Mouse (Mus musculus) forebrain, embryonic 15.5 days (tissue): ENCODE results near the gene Prkci. TPM values are rescaled to one million over a fixed set of nuclear protein-coding genes. Genes with fewer than 3 reads are reported as not detected.
A peak's percentile ranks its signal among the peaks of the same experiment; 100 is the strongest.

ENCODE experiments used
- ATAC-seq: fragments of 200-750 bp; cut with Nextera tagmentation; replicated peaks from 2 replicates; pipeline ENCODE4 v1.8.0; 2017; ENCODE audit warnings: mild to moderate bottlenecking, moderate TSS enrichment, moderate library complexity
- H3K27ac ChIP-seq: fragments of 300-500 bp; sonication (generic); replicated peaks from 2 replicates; pipeline ENCODE4 v1.5.1; 2015; ENCODE audit warnings: mild to moderate bottlenecking, inconsistent platforms
- H3K27me3 ChIP-seq: fragments of 300-500 bp; sonication (generic); 2 replicates; pipeline ENCODE4 v1.6.1; 2015; ENCODE audit warnings: inconsistent platforms
- H3K36me3 ChIP-seq: fragments of 300-500 bp; sonication (generic); 2 replicates; pipeline ENCODE4 v1.6.1; 2015; ENCODE audit warnings: mild to moderate bottlenecking, inconsistent platforms
- H3K4me1 ChIP-seq: fragments of 300-500 bp; sonication (generic); 2 replicates; pipeline ENCODE4 v1.6.1; 2015; ENCODE audit warnings: inconsistent platforms
- H3K4me2 ChIP-seq: fragments of 300-500 bp; sonication (generic); replicated peaks from 2 replicates; pipeline ENCODE4 v1.6.1; 2015; ENCODE audit warnings: mild to moderate bottlenecking, inconsistent platforms
- H3K4me3 ChIP-seq: fragments of 300-500 bp; sonication (generic); 2 replicates; pipeline ENCODE4 v1.5.1; 2015; ENCODE audit warnings: mild to moderate bottlenecking, inconsistent platforms
- H3K9ac ChIP-seq: fragments of 300-500 bp; sonication (generic); replicated peaks from 2 replicates; pipeline ENCODE4 v1.6.1; 2015; ENCODE audit warnings: mild to moderate bottlenecking, inconsistent platforms
- H3K9me3 ChIP-seq: fragments of 300-500 bp; sonication (generic); 2 replicates; pipeline ENCODE4 v1.6.1; 2016; ENCODE audit warnings: inconsistent platforms
- WGBS: fragments of 180-500 bp; shearing (Covaris S2); methylation state at CpG from one replicate; pipeline ENCODE4 v1.1.7; 2015; ENCODE audit warnings: mixed read lengths; 5-methylcytosine and 5-hydroxymethylcytosine counted together
- microRNA-seq: library from miRNA; unstranded; fragments of <30 nt; microRNA quantifications from one replicate; pipeline ENCODE4, GENCODE M21; 2016
- polyA plus RNA-seq: library from polyadenylated mRNA; unstranded; fragments of >200 nt; fragmentation: Nextera tagmentation; extraction: Ambion mirVana; gene quantifications from 2 replicates; pipeline ENCODE4 v1.2.1, GENCODE M21; 2015

Prkci gene
- polyA plus RNA-seq, 1 experiment from 2014 or later, result 25.7 TPM

DNA sequence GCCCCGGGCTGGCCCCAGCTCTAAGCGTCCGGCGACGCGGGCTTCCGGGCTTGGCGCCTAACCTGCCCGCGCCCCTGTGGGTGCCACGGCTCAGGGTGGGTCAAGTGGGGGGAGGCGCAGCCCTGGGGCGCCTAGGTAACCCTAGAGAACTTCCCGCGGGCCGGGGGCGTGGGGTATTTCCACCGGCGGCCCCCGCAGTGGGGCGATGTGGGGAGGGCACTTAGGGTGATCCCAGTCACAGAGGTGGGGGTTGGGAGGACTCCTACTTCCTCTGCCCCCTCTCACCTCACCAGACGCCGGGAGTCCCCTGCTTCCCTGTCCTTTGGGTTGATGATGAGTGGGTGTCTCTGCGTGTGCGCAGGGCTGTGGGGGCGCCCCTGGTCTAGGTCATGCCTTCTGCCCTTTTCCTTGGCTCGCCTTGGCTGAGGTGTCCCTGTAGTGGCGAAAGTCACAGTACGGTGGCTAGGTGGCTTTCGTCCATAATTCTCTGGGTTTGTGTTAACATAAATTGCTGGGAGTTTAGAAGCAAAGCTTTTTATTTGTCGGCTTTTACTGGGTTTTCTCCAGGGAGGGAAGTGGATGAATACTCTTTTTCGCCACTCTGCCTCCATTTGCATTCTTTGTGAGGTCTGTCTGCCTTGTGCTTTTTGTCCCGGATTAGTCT is 100.1 kb downstream of the Prkci start:
- Histone ChIP-seq H3K4me1 (peaks cover 50% of the 10 kb centered on the region), H3K4me2 (peak overlapping the region; percentile 81), H3K27me3 (no peaks in the 10 kb centered on the region), H3K36me3 (no peaks in the 10 kb centered on the region), H3K9ac (peak overlapping the region; percentile 92), H3K9me3 (no peaks in the 10 kb centered on the region), H3K4me3 (peak overlapping the region; percentile 96), H3K27ac (peak overlapping the region; percentile 99)
- WGBS, result under 1% methylated on average over 32 of the region's 33 CpGs
- peak; percentile 1; the same call in 1 of the 2 replicates for ATAC-seq

DNA sequence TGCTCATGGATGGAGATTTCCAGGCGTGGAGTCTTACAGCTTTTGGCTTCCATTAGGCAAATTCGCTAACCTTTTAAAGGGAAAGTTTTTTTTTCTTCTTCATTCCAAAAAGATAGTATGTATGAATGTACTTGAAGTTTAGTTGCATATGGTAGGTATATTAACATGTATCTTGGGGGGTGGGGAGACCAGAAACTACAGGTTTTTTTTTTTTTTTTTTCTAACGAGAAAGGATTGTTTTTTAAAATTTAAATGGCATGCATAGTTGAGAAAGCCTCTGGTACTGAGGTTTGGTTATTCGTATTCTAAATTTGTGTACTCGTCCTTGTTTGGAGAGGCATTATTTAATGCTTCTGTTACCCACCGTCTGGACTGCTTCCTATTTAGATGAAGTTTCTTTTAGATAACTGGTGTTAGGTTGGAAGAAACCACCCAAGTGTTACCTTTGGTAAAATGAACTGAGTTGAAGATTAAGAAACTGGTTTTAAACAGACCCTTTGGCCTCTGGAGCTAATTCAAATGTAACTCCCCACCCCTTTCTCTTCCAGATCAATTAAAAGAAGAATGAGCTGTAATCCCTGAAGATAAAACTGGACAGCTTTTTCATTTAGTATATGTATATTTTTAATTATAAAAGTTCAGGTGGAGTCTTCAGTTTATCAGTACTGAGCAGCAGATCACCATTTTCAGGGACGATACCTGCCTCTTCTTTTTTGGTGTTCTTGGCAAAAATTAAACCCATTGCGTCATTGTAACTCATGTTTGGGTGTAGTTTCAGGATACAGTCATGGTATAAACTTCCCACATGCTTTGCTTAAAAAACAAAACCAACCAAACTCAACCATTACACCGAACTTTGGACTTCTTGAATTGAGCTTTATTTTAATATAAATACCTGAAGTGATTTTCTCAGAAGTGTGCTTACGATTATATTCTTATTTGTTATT is 100.9 kb downstream of the Prkci start:
- Histone ChIP-seq H3K27me3 (no peaks in the 10 kb centered on the region), H3K9ac (peak overlapping the region; percentile 92), H3K4me2 (peak overlapping the region; percentile 81), H3K27ac (peak overlapping the region; percentile 99), H3K4me1 (peaks cover 56% of the 10 kb centered on the region), H3K4me3 (peak overlapping the region; percentile 96), H3K9me3 (no peaks in the 10 kb centered on the region), H3K36me3 (no peaks in the 10 kb centered on the region)
- ATAC-seq, result no peak
- WGBS, result 38% methylated on average over 10 of the region's 10 CpGs

DNA sequence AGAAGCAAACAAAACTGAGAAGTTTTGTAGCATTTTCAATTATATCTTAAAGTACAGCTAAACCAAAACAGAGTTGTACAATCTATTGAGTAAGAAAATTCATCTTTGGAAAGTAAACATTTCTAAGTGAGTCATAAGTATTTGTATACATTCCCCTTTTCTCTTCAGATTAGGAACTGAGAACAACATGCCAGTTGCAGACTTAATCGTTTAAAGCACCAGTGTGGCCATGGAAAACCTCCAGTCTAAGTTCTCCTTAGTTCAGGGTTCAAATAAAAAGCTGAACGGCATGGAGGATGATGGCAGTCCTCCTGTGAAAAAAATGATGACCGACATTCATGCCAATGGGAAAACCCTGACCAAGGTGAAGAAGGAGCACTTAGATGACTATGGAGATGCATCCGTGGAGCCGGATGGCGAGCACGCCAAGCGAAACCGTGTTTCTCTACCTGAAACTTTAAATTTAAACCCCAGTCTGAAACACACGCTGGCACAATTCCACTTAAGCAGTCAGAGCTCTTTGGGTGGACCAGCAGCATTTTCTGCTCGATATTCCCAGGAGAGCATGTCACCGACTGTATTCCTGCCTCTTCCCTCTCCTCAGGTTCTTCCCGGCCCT is 101.7 kb downstream of the Prkci start:
- 83% methylated on average over 13 of the region's 13 CpGs for WGBS
- Histone ChIP-seq H3K36me3 (no peaks in the 10 kb centered on the region), H3K4me3 (no peak overlapping the region)

DNA sequence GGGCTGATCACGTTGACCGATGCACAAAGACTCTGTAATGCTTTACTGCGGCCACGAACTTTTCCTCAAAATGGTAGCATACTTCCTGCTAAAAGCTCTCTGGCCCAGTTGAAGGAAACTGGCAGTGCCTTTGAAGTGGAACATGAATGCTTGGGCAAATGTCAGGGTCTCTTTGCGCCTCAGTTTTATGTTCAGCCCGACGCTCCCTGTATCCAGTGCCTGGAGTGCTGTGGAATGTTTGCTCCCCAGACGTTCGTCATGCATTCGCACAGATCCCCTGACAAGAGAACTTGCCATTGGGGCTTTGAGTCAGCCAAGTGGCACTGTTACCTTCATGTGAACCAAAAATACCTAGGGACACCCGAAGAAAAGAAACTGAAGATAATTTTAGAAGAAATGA is 102.4 kb downstream of the Prkci start:
- H3K4me1 ChIP-seq, result peaks cover 58% of the 10 kb centered on the region
- H3K36me3 ChIP-seq, result no peaks in the 10 kb centered on the region
- no peaks in the 10 kb centered on the region for H3K9me3 ChIP-seq
- H3K27me3 ChIP-seq, result no peaks in the 10 kb centered on the region
- peak overlapping the region; percentile 13 for H3K4me2 ChIP-seq
- H3K27ac ChIP-seq, result no peak overlapping the region
- no peak overlapping the region for H3K4me3 ChIP-seq
- 82% methylated on average over 11 of the region's 11 CpGs for WGBS
- no peak overlapping the region for H3K9ac ChIP-seq
- ATAC-seq, result no peak

More for the DNA sequence above, 101.7 kb downstream of the Prkci start:
- H3K4me1 ChIP-seq, result peaks cover 63% of the 10 kb centered on the region
- ATAC-seq, result no peak
- H3K9me3 ChIP-seq, result no peaks in the 10 kb centered on the region
- H3K27ac ChIP-seq, result no peak overlapping the region
- H3K27me3 ChIP-seq, result no peaks in the 10 kb centered on the region
- H3K9ac ChIP-seq, result no peak overlapping the region
- no peak overlapping the region for H3K4me2 ChIP-seq

DNA sequence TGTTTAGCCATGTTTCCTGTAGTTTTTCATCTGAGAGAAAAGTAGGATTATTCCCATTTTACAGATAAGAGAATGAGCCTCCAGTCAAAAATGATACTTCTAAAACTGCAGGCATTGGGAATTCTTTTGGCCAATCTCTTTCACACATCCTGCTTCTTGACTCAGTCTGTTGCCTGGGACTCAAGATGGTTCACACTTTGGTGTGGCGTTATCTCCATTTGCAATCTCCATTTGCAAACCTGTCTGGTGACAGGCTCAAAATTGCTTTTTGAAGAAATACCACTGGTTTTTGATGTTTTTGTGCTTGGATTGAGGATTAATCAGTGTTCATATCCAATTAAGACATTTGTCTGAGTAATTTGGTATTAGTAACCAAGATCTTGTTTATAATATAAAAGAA is 103.0 kb downstream of the Prkci start:
- no peaks in the 10 kb centered on the region for H3K9me3 ChIP-seq
- no peaks in the 10 kb centered on the region for H3K27me3 ChIP-seq
- H3K4me1 ChIP-seq, result peaks cover 53% of the 10 kb centered on the region
- no peak overlapping the region for H3K9ac ChIP-seq
- no peaks in the 10 kb centered on the region for H3K36me3 ChIP-seq
- H3K4me3 ChIP-seq, result no peak overlapping the region
- no peak overlapping the region; the same call in 1 of the 2 replicates for H3K4me2 ChIP-seq
- 73% methylated on average over 1 of the region's 1 CpGs for WGBS
- no peak for ATAC-seq
- H3K27ac ChIP-seq, result no peak overlapping the region

DNA sequence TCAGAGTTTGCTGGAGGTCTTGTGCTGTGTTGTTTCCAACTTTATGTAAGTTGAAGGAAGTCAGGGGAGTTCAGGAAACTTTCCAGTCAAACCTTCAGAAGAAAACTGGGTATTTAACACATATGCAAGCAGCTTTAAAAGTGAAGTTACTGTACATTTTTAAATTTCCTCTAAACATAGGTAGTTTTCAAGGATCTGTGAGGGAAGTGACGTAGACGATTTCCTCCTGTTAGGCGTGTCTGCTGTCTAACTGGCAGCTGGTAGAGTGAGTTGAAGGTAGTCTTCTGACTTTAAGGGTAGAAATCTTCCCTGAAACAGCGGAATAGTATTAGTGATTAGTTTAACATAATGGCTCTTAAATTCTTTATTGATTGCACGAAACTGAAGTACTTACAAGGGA is 104.5 kb downstream of the Prkci start:
- H3K4me2 ChIP-seq, result peak overlapping the region; percentile 34
- H3K4me3 ChIP-seq, result no peak overlapping the region
- no peak for ATAC-seq
- H3K9ac ChIP-seq, result no peak overlapping the region
- no peaks in the 10 kb centered on the region for H3K9me3 ChIP-seq
- whole genome bisulfite sequencing, result 86% methylated on average over 5 of the region's 5 CpGs
- no peaks in the 10 kb centered on the region for H3K36me3 ChIP-seq
- peaks cover 57% of the 10 kb centered on the region for H3K4me1 ChIP-seq
- H3K27me3 ChIP-seq, result no peaks in the 10 kb centered on the region
- no peak overlapping the region for H3K27ac ChIP-seq

DNA sequence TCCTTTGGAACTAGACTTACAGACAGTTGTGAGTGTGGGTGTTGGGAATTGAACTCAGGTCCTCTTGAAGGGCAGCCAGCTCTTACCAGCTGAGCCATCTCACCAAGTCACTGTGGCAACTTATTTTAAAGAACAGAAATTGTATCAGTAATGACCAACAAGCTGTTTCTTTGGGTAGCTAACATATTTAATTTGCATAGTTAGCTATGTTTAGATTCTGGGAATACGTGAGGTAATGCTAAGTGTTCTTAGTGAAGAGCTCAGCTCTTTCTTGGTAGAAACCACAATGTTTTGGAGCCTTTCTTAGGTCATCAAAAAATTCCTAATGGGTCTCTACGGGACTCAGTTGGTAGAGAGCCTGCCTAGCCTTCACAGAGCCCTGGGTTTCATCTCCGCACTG is 105.3 kb downstream of the Prkci start:
- no peak overlapping the region for H3K9ac ChIP-seq
- no peak overlapping the region for H3K27ac ChIP-seq
- no peaks in the 10 kb centered on the region for H3K9me3 ChIP-seq
- H3K4me3 ChIP-seq, result no peak overlapping the region
- no peak overlapping the region; the same call in 1 of the 2 replicates for H3K4me2 ChIP-seq
- ATAC-seq, result no peak
- H3K36me3 ChIP-seq, result no peaks in the 10 kb centered on the region
- H3K4me1 ChIP-seq, result peaks cover 55% of the 10 kb centered on the region
- no peaks in the 10 kb centered on the region for H3K27me3 ChIP-seq
- WGBS, result 90% methylated on average over 3 of the region's 3 CpGs

Small RNAs within 50 kb of the gene (microRNA-seq; reads per million reads assigned to microRNA genes)
- not detected for gene Mir7008

Other genes starting within 250 kb of the Prkci start
- gene Samd7, start 249.5 kb upstream of the Prkci start, polyA plus RNA-seq, result 0.05 TPM in 1 of 2 replicates, not detected in the other
- 79.3 and 90.2 TPM in 2 replicates for gene Sec62, start 202.9 kb upstream of the Prkci start, polyA plus RNA-seq
- 0.57 and 1.2 TPM in 2 replicates for gene Gpr160, start 139.8 kb upstream of the Prkci start, polyA plus RNA-seq
- 6.9 and 7.4 TPM in 2 replicates for gene Phc3, start 26.3 kb upstream of the Prkci start, polyA plus RNA-seq
- gene Skil, start 99.3 kb downstream of the Prkci start, polyA plus RNA-seq, result 28.6 and 30.7 TPM in 2 replicates
- gene Cldn11, start 154.2 kb downstream of the Prkci start, polyA plus RNA-seq, result 34.8 and 40.0 TPM in 2 replicates